Mouse (Mus musculus) cerebellum, adult 18-20 months (tissue): ENCODE data around the gene Zfp72.

Source experiments
- DNase-seq, 2 experiments: peaks; one replicate each; pipeline ENCODE4 v3.0.0; 2021

Gene Zfp72

DNA sequence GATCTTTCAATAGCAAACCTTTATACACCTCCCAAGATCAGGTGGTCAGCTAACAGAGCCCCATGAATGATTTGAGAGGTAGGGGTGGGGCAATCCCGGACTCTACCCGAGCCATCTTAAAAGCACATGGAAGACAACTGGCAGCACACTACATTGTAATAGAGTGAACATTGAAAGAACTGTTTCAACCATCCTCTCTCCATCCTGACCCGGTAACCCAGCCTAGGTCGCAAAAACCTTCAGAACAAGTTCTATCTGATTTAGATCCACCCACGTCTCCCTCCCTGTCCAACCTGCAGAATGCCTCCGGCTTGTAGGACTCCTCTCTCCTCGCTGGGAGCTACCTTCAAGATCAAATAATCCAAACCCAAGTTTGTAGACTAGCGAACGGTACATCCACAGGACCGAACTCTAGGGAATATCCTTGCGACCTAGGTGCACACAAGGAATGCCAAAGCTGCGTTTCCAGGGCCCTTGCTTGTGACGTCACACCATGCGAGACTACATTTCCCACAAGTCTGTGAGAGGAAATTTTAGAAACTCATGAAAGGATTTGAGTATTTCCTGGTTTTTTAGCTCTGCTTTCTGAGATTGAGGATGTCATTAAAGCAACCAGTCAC lies at the start of gene Zfp72:
Gene Zfp72 (minus strand): TSS at position 466 of the 620 bp plus-strand sequence.
- peak; percentile 76 to 80 for DNase-seq

GRCm38 (mm10) chr13:74439895-74440294 lies 49.3 kb upstream of the Zfp72 start:
- DNase-seq = no peak

GRCm38 (mm10) chr13:74399298-74399839 lies 8.7 kb upstream of the Zfp72 start, which contains the start of gene Ftl1-ps1:
Gene Ftl1-ps1, plus strand, starts transcription at chr13:74399694.
- no peak for DNase-seq

GRCm38 (mm10) chr13:74391156-74391555 lies 520 bp upstream of the Zfp72 start:
- DNase-seq = no peak

DNA sequence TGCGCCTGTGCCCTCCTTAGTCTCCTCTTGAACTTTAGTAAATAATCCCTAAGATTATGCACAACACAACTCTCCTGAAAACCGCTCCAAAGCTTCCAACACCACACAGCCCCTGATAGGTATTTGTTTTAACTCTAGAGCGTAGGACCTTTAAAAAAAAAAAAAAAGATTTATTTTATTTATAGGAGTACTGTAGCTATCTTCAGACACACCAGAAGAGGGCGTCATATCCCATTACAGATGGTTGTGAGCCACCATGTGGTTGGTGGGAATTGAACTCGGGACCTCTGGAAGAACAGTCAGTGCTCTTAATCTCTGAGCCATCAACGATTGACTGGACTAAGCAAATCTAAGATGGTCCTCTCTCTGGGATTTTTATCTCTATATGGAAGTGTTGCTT lies 906 bp downstream of the Zfp72 start:
- DNase-seq = no peak

- no peak for DNase-seq
Observed at GRCm38 (mm10) chr13:74382289-74382688, 8.3 kb downstream of the Zfp72 start.

DNA sequence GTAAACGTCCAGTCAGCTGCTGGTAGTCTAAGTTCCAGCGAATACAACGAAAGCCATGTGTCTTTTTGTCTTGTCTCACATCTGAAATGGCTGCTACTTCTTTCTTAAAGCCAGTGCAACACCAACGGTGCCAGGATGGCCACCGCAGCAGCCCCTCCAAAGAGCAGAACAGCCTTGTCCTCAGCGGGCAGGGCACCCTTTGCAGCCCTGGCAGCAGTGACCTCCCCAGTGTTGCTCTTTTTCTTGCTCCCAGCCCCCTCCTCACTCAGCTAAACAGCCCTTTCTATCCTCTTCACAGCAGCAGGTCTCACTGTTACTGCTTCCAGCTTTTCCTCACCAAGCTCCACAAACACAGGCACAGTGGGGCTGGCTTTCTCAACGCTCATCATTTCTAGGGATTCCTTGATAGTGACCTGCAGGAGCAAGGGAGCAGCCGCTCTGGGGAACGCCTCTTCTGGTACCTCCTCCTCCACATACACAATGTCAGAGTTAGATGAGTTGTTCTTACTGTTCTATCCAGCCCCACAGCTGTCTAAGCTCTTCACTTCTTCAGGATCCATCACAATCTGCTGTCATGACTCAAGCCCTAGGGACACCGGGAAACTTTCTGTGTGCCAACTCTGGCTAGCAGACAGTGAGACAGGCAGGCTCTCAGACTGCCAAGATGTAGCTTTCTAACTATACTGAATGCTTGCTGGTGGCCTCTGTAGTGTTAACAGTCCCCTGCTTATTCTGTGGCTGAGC lies 8.9 kb downstream of the Zfp72 start:
- no peak for DNase-seq

DNA sequence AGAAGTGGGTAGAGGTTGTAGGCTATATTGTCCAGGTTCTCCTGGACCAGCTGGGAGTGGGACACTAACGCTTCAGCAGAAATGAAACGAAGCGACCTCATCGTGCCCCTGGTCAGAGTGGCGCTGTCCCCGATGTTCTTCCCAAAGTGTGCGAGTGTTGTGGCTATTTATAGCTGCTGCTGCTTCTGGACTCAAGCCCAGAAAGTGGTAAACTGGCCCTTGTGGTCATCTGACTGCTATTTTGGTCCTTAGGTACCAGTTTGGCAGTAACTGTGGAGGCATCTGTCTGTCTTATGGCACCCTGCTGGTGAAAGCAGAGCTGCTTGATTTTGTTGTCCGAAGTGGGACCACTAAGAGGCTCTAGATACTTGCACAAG lies 26.8 kb downstream of the Zfp72 start, which contains the start of gene Lrrc14b:
Gene Lrrc14b (minus strand): TSS at position 147 of the 377 bp plus-strand sequence.
- DNase-seq = peak; percentile 24 to 43

DNA sequence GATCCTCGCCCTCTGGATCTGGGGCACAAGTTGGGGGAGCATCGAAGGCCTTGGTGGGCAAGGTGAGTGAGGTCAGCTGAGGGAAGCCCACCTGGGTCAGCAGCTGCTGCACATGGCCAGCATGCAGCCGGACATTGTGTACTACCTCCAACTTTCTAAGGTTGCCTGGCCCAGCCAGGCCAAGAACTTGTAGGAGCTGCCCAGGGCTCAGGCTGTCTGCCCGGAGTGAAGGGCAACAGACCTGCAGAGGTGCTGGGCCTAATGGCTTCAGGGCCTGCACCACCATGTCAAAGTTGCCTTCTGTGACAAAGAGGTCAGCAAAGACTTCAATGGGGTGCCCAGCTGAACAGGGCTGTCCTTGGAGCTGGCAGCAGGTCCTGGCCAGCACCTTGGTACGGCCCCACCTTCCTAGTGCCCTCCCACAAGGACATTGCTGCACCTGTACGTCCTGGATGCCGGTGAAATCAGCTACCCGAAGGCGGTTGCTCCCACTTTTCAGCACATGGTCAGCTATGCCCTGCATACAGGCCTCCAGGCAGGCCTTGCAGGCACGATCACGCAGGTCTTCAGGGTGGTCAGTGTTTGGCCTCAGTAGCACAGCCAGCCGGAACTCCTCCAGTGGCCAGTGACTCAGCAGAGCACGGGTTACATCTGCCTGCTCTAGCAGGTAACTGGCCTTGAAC lies 27.3 kb downstream of the Zfp72 start:
- peak in 1 of 2 experiments; percentile 22 for DNase-seq

- DNase-seq = no peak
Observed at GRCm38 (mm10) chr13:74362218-74362617, 28.4 kb downstream of the Zfp72 start.

- no peak for DNase-seq
Observed at GRCm38 (mm10) chr13:74356491-74356890, 34.1 kb downstream of the Zfp72 start.

- DNase-seq = peak in 1 of 2 experiments; percentile 12
Observed at GRCm38 (mm10) chr13:74350435-74350906, 40.2 kb downstream of the Zfp72 start.

DNA sequence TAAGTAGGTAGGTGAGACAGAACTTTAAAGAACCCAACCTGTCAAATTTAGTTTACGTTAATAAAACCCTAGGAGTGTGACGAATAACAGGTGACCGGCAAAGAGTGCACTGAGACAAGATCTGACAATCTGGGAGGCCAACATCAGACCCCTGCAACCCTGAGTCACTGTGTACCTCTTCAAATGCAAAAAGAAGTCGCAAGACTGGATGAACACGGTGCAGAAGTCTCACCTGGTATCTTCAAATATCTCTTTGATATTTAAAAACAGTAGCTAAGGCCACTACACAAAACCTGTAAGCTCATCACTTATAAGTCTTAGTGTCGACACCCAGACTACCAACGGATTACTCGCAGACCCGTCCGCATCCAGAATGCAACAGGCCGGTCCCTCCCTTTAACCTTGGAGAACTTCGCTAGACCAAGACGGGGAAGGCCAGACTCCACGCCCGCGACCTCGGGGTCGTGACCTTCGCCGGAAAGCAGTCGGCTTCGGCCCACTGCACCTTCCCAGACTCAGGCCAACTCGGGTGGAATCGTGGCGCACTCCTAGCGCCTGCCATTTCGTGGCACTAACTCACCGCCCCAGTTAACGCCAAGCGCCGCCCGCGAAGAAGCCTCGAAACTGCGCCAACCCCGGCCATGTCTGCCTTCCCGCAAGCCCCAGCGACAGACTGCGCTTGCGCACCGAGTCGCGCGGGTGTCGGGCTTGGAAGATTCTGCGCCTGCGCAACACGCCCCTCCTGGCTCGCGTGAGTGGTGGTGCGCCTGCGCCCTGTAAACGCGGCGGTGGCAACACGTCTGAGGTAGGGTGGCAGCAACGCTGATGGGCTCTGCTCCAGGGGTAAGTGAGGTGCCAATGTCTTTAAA lies 40.8 kb downstream of the Zfp72 start, which contains the start of the genes Sdha and Ccdc127:
Gene Sdha (minus strand): TSS at position 715 of the 869 bp plus-strand sequence.
Gene Ccdc127 (plus strand): TSS at position 744 of the 869 bp plus-strand sequence.
- peak; percentile 94 to 98 for DNase-seq

DNA sequence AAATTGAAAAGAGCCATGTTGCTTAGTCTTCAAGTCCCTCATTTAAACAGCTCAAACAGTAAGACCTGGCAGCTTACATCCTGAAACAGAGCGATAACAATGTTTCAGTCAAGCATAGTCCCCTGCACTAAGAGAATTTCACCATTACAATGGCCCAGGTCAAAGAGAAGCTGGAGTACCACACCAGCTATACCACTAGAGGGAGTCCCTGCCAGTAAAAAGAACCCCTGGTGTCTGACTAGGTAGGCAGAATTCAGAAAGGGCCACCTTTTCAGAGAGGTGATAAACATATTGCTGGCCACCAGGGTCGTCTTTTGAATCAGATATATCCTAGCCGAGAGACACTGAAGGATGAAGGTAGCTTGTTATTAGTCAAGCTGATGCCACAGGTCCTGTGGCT lies 49.6 kb downstream of the Zfp72 start:
- peak; percentile 27 to 30 for DNase-seq

- no peak for DNase-seq
Observed at GRCm38 (mm10) chr13:74329321-74329720, 61.3 kb downstream of the Zfp72 start.
